Comparison of ENCODE assay signal across 26 mouse cellular contexts in the genomic region with DNA sequence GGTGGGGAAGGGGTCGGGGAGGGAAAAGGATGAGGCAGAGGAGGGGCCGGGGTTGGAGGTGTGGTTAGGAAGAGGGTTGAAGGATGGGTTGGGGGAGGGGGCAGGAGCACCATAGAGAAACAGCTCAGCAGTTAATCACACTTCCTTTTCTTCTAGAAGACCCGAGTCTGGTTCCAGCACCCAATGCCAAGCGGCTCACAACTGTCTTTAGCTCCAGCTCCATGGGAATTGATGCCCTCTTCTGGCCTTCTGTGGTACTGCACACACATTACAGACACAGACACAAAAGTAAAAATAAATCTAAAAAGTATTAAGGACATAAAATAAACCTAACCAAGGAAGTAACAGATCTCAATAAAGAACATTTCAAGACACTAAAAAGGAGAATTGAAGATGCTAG.
DNase-seq lines count a peak whose midpoint lies in the region; ATAC-seq and TF ChIP-seq lines count a peak whose summit lies in the region.
"Had no signal": no experiment of that assay in that cellular context is flagged by ENCODE, and none has a peak within 500 bp of the region (broad histone marks: within the 10 kb centered on the region; RNA-seq: fewer than 3 reads in every experiment).

No protein-coding gene starts in this region.

- peak; percentile 29; the same call in 1 of the 2 replicates for TF ChIP-seq CTCF in lung, embryonic 14.5 days (IDR thresholded peaks at IDR 0.05; ENCODE audit: low read depth)
- no peak for TF ChIP-seq CTCF in lung, adult 2 months (IDR thresholded peaks at IDR 0.05; ENCODE audit: insufficient read depth, low read length)

- H3K27ac ChIP-seq in lung, embryonic 14.5 days (ENCODE audit: low read depth) = no peak overlapping the region
- H3K27ac ChIP-seq: heart, embryonic 15.5 days; hindbrain, postnatal 0 days; liver, embryonic 13.5 days; lung, embryonic 15.5 days; midbrain, embryonic 12.5 days; neural tube, embryonic 12.5 days had no signal

- no peak overlapping the region for H3K9ac ChIP-seq in lung, embryonic 14.5 days
- H3K9ac ChIP-seq: heart, embryonic 15.5 days; liver, embryonic 13.5 days; lung, embryonic 15.5 days; midbrain, embryonic 12.5 days; neural tube, embryonic 12.5 days had no signal

- no peaks in the 10 kb centered on the region for H3K4me1 ChIP-seq in lung, embryonic 14.5 days (ENCODE audit: insufficient read depth)
- H3K4me1 ChIP-seq in lung, adult 2 months (ENCODE audit: control insufficient read depth, insufficient read depth, low read length) = no peaks in the 10 kb centered on the region
- H3K4me1 ChIP-seq: heart, embryonic 15.5 days; liver, embryonic 13.5 days; megakaryocyte, embryonic 14.5 days; midbrain, embryonic 12.5 days; neural tube, embryonic 12.5 days had no signal

- DNase-seq in lung, embryonic 14.5 days = no peak
- no peak for DNase-seq in lung, adult 2 months
- peak; percentile 76 for DNase-seq in ES-CJ7 (ENCODE audit: low read depth, low spot score)
- peak; percentile 78 for DNase-seq in ZHBTc4 (ENCODE audit: low read depth, low spot score)
- DNase-seq in retina, postnatal 1 day = no peak
- no peak for DNase-seq in cerebellum, adult 8-10 months
- DNase-seq in ovary, postnatal 14 days (ENCODE audit: low spot score) = no peak
- DNase-seq: adrenal gland, adult 8-10 months; cerebellum, adult 9-10 months; cerebellum, postnatal 36 days; gastrocnemius, postnatal 14 days; kidney, adult 11 months; kidney, postnatal 25 days; left cerebral cortex, postnatal 4 days; liver, embryonic 13.5 days; lung, postnatal 4 days; thymus, postnatal 4 days had no signal

- no peak overlapping the region for H3K4me2 ChIP-seq in lung, embryonic 14.5 days
- H3K4me2 ChIP-seq: heart, embryonic 15.5 days; liver, embryonic 13.5 days; lung, embryonic 15.5 days; midbrain, embryonic 12.5 days; neural tube, embryonic 12.5 days had no signal

- H3K27me3 ChIP-seq in lung, embryonic 14.5 days (ENCODE audit: insufficient read depth, low read length) = no peaks in the 10 kb centered on the region
- H3K27me3 ChIP-seq: heart, embryonic 15.5 days; liver, embryonic 13.5 days; lung, embryonic 15.5 days; midbrain, embryonic 12.5 days had no signal

- no peak overlapping the region for H3K4me3 ChIP-seq in lung, embryonic 14.5 days (ENCODE audit: low read depth, low read length)
- no peak overlapping the region for H3K4me3 ChIP-seq in lung, adult 2 months (replicated peaks; ENCODE audit: extremely low read depth, low read depth, low read length)
- H3K4me3 ChIP-seq: heart, embryonic 15.5 days; liver, embryonic 13.5 days; lung, embryonic 15.5 days; megakaryocyte, embryonic 14.5 days; midbrain, embryonic 12.5 days; myocyte; neural tube, embryonic 12.5 days had no signal

- TF ChIP-seq POLR2A in lung, adult 2 months (IDR thresholded peaks at IDR 0.05; ENCODE audit: borderline replicate concordance, extremely low read depth, low read depth, low read length) = no peak

- ATAC-seq in lung, embryonic 14.5 days (ENCODE audit: insufficient read depth) = no peak
- ATAC-seq: CD4-positive, CD25-positive, alpha-beta regulatory T cell, adult 4 months; forebrain, embryonic 14.5 days; hindbrain, postnatal 0 days had no signal

- H3K9me3 ChIP-seq in lung, embryonic 14.5 days (ENCODE audit: low read depth, low read length) = no peaks in the 10 kb centered on the region
- H3K9me3 ChIP-seq: heart, embryonic 15.5 days; liver, embryonic 13.5 days; lung, embryonic 15.5 days; midbrain, embryonic 12.5 days; neural tube, embryonic 12.5 days had no signal

- H3K36me3 ChIP-seq in lung, embryonic 14.5 days (ENCODE audit: insufficient read depth) = no peaks in the 10 kb centered on the region
- H3K36me3 ChIP-seq: heart, embryonic 15.5 days; liver, embryonic 13.5 days; lung, embryonic 15.5 days; midbrain, embryonic 12.5 days; neural tube, embryonic 12.5 days had no signal

- WGBS in lung, embryonic 14.5 days = 65% methylated on average over 4 of the region's 4 CpGs
- WGBS in lung, adult 2 months = 65% methylated on average over 4 of the region's 4 CpGs

Comparison
In these comparisons a context has a peak if more than half of its experiments do, and no peak if none do; other contexts are left out.
1. DNase-seq: peak in ES-CJ7 (single experiment) and ZHBTc4 (single experiment); none in lung, embryonic 14.5 days (single experiment), lung, adult 2 months (single experiment), retina, postnatal 1 day (single experiment), cerebellum, adult 8-10 months (single experiment) and ovary, postnatal 14 days (single experiment).